Mouse (Mus musculus) lung, postnatal 0 days (tissue): ENCODE results near the gene Gm10273.
"Not testable (repeated sequence)": the region's sequence is repeated elsewhere in the genome, so short reads cannot be mapped to it uniquely, and the experiment has no call there.

ENCODE experiments used
- CTCF ChIP-seq: IDR thresholded peaks from 2 replicates; pipeline ENCODE4 v1.5.1; 2016; ENCODE audit warnings: antibody characterized with exemption, mild to moderate bottlenecking
- EP300 ChIP-seq: IDR thresholded peaks from 2 replicates; pipeline ENCODE4 v1.6.1; 2016; ENCODE audit warnings: antibody characterized with exemption, mild to moderate bottlenecking, control low read depth

DNA sequence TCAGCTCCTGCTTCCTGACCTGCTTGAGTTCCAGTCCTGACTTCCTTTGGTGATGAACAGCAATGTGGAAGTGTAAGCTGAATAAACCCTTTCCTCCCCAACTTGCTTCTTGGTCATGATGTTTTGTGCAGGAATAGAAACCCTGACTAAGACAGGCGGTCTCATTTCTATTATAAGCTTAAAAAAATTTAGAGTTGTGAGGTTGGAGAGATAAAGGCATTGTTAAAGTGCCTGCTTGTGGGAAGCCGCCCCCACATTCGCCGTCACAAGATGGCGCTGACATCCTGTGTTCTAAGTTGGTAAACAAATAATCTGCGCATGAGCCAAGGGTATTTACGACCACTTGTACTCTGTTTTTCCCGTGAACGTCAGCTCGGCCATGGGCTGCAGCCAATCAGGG lies 13.9 kb upstream of the Gm10273 start:
- TF ChIP-seq CTCF, EP300: not testable (repeated sequence)
